Mouse (Mus musculus): Measurements from ENCODE around the gene Eif4g3. TPM values are rescaled to one million over a fixed set of nuclear protein-coding genes. Genes with fewer than 3 reads are reported as not detected.

Eif4g3 gene
- polyA plus RNA-seq, 1 experiment from 2014 or later = 25.1 TPM

DNA sequence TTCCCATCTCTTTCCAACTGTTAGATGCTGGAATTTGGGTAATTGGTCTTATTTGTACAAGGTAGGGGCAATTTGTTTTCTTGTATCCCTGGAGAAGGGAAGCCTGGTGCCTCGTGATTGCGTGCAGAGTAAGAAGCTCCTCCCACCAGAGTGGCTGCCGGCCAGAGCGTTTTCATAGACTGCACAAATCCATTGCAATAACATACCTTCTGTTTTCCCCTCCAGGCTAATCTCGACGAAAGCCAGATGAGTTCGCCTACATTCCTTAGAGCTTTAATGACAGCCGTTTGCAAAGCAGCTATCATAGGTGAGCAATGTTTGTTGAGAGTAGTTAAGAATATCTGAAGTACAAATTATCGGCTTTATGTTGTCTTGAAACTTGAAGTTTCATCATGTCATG lies 208.9 kb downstream of the Eif4g3 start:
- no peak overlapping the region for H3K4me2 ChIP-seq (replicated peaks)
- no peaks in the 10 kb centered on the region for H3K27me3 ChIP-seq (replicated peaks)
- no peaks in the 10 kb centered on the region for H3K9me3 ChIP-seq
- no peak overlapping the region for H3K27ac ChIP-seq
- 56% methylated on average over 9 of the region's 9 CpGs for WGBS
- no peak overlapping the region for H3K9ac ChIP-seq
- peaks cover 48% of the 10 kb centered on the region for H3K36me3 ChIP-seq
- H3K4me1 ChIP-seq (replicated peaks) = no peaks in the 10 kb centered on the region
- no peak overlapping the region for H3K4me3 ChIP-seq (replicated peaks)
- ATAC-seq = no peak

DNA sequence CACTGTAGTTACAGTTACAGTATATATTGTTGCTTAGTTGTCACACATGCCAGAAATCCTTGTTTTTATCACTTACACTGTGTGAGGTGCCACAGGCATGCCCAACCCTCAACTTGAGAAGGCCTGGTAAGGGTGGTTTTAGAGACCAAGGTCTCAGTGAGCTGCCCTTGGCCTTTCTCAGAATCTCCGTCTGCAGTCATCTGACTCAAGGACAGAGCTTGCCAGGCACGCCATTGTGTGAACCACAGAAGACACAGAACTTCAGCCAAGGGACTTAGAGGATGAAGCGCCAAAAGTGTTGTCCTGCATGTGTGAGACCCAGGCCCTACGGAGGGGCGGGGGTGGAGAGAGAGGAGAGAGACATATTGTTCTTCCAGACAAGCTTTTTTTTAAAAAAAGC lies 217.3 kb downstream of the Eif4g3 start:
- H3K4me1 ChIP-seq (replicated peaks) = no peaks in the 10 kb centered on the region
- no peak overlapping the region for H3K4me3 ChIP-seq (replicated peaks)
- H3K9me3 ChIP-seq = no peaks in the 10 kb centered on the region
- WGBS = 91% methylated on average over 5 of the region's 5 CpGs
- H3K27ac ChIP-seq = no peak overlapping the region
- no peak overlapping the region for H3K4me2 ChIP-seq (replicated peaks)
- H3K27me3 ChIP-seq (replicated peaks) = no peaks in the 10 kb centered on the region
- no peak overlapping the region for H3K9ac ChIP-seq
- peaks cover 17% of the 10 kb centered on the region for H3K36me3 ChIP-seq
- ATAC-seq = no peak

GRCm38 (mm10) chr4:138213861-138214260 lies 221.0 kb downstream of the Eif4g3 start:
- peaks cover 14% of the 10 kb centered on the region for H3K4me1 ChIP-seq (replicated peaks)
- ATAC-seq = no peak
- H3K36me3 ChIP-seq = peaks cover 7% of the 10 kb centered on the region
- no peak overlapping the region for H3K4me2 ChIP-seq (replicated peaks)
- no peak overlapping the region for H3K9ac ChIP-seq
- 71% methylated on average over 3 of the region's 3 CpGs for WGBS
- H3K9me3 ChIP-seq = no peaks in the 10 kb centered on the region
- H3K4me3 ChIP-seq (replicated peaks) = no peak overlapping the region
- H3K27ac ChIP-seq = no peak overlapping the region
- no peaks in the 10 kb centered on the region for H3K27me3 ChIP-seq (replicated peaks)

DNA sequence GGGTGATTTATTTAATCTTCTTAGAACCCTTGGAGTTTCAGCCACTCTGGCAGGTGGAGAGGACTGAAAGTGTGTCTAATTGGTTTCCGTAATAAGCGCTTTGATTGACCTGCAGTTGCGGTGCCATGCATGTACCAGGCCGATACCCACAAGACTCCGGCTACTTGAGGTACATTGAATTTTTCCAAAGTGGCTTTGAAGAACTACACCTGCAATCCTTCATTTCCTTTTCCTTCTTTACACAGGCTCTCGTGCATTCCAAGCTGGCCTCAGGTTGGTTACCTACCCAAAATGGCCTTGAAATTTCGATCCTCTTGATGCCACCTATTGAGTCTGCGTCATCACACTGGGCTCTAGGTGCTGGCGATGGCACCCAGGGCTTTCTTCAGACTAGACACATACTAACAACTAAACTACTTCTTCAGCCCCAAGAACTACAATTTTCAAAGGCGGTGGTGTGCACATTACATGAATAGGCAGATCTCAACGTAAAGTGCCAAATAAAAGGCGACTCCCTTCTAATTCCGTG lies 222.9 kb downstream of the Eif4g3 start:
- Histone ChIP-seq H3K4me3 (replicated peaks) (peak overlapping the region; percentile 95), H3K4me2 (replicated peaks) (peak overlapping the region; percentile 74), H3K9ac (peak overlapping the region; percentile 93), H3K27me3 (replicated peaks) (no peaks in the 10 kb centered on the region), H3K9me3 (no peaks in the 10 kb centered on the region), H3K27ac (peak overlapping the region; percentile 99), H3K36me3 (no peaks in the 10 kb centered on the region), H3K4me1 (replicated peaks) (peaks cover 24% of the 10 kb centered on the region)
- 42% methylated on average over 13 of the region's 13 CpGs for WGBS
- ATAC-seq = no peak

DNA sequence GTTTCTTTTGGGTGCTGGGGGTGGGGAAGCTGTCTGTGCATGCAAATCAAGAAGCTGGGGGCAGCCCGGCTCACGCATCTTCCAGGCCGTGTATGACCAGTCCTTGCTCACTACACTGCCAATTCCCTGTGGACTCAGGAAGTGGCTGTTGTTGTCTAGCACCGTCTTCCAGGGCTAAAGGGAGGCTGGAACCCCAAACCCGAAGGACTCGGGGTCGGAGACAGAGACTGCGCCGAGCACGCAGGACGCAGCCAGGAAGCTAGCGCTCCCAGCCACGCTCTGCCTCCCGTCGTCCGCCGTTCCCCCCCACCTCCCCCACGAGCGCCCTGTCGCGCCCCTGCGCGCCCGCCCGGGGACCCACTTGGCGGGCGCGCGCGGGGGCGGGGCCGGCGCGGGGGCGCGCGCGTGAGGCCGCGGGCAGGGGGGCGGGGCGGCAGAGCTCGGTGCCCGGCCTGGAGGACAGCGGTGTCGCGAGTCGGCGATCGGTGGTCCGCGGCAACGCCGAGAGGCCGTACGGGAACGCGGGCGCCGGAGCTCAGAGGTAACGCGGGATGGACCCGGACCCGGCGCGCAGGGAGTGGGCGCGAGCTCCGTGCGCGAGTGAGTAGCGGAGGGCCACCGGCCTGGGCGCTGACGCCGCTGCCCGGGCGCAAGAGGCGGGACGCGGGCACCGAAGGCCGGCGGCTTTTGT lies 223.5 kb downstream of the Eif4g3 start, which contains the start of gene Hp1bp3:
Hp1bp3 (plus strand) TSS at position 97 of the 691 bp plus-strand sequence.
- H3K4me1 ChIP-seq (replicated peaks) = peaks cover 24% of the 10 kb centered on the region
- H3K27me3 ChIP-seq (replicated peaks) = no peaks in the 10 kb centered on the region
- H3K9ac ChIP-seq = peak within 1 kb of the TSS; percentile 96
- peak within 1 kb of the TSS; percentile 95 for H3K4me3 ChIP-seq (replicated peaks)
- no peaks in the 10 kb centered on the region for H3K36me3 ChIP-seq
- H3K9me3 ChIP-seq = no peaks in the 10 kb centered on the region
- peak within 1 kb of the TSS; percentile 79 for H3K4me2 ChIP-seq (replicated peaks)
- H3K27ac ChIP-seq = peak within 1 kb of the TSS; percentile 99
- under 1% methylated on average over 84 of the region's 84 CpGs for WGBS
- peak; percentile 82 for ATAC-seq

- Histone ChIP-seq H3K4me3 (replicated peaks) (peak overlapping the region; percentile 95), H3K36me3 (no peaks in the 10 kb centered on the region; the same call in 1 of the 2 replicates), H3K9ac (peak overlapping the region; percentile 96), H3K27ac (peak overlapping the region; percentile 99), H3K4me1 (replicated peaks) (peaks cover 24% of the 10 kb centered on the region), H3K9me3 (no peaks in the 10 kb centered on the region), H3K27me3 (replicated peaks) (no peaks in the 10 kb centered on the region), H3K4me2 (replicated peaks) (peak overlapping the region; percentile 79)
- WGBS = under 1% methylated on average over 68 of the region's 68 CpGs
- ATAC-seq = peak; percentile 98
Measured at GRCm38 (mm10) chr4:138216891-138217392, 224.1 kb downstream of the Eif4g3 start.

GRCm38 (mm10) chr4:138217441-138217840 lies 224.6 kb downstream of the Eif4g3 start:
- Histone ChIP-seq H3K9ac (peak overlapping the region; percentile 96), H3K27me3 (replicated peaks) (no peaks in the 10 kb centered on the region), H3K4me1 (replicated peaks) (peaks cover 24% of the 10 kb centered on the region), H3K4me2 (replicated peaks) (peak overlapping the region; percentile 79), H3K27ac (peak overlapping the region; percentile 82), H3K36me3 (no peaks in the 10 kb centered on the region; the same call in 1 of the 2 replicates), H3K9me3 (no peaks in the 10 kb centered on the region), H3K4me3 (replicated peaks) (peak overlapping the region; percentile 95)
- WGBS = under 1% methylated on average over 36 of the region's 36 CpGs
- peak; percentile 21; the same call in 1 of the 2 replicates for ATAC-seq

- no peak overlapping the region for H3K27ac ChIP-seq
- ATAC-seq = no peak
- H3K9ac ChIP-seq = peak overlapping the region; percentile 96
- H3K4me3 ChIP-seq (replicated peaks) = peak overlapping the region; percentile 95
- no peaks in the 10 kb centered on the region for H3K27me3 ChIP-seq (replicated peaks)
- 73% methylated on average over 11 of the region's 11 CpGs for WGBS
- H3K4me2 ChIP-seq (replicated peaks) = peak overlapping the region; percentile 79
- H3K9me3 ChIP-seq = no peaks in the 10 kb centered on the region
- peaks cover 1% of the 10 kb centered on the region; the same call in 1 of the 2 replicates for H3K36me3 ChIP-seq
- H3K4me1 ChIP-seq (replicated peaks) = peaks cover 24% of the 10 kb centered on the region
Measured at GRCm38 (mm10) chr4:138217951-138218685, 225.3 kb downstream of the Eif4g3 start.

DNA sequence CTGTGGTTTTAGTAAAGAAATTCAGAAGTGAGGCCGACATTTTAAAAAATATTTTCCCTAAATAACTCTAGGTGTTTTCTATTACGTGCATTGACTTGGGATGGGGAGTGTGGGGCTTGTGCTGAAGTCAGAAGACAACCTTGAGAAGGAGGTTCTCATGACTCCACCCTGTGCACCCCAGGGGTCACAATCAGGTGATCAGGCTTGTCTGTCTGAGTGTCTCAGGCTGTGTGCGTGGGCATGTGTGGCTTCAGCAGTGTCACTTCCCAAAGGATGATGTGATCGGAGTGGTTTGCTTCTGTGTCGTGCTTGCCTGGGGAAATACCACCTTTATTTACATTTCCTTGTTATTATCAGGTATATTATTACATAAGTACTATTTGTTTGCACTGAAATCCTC lies 226.5 kb downstream of the Eif4g3 start:
- 78% methylated on average over 5 of the region's 5 CpGs for WGBS

DNA sequence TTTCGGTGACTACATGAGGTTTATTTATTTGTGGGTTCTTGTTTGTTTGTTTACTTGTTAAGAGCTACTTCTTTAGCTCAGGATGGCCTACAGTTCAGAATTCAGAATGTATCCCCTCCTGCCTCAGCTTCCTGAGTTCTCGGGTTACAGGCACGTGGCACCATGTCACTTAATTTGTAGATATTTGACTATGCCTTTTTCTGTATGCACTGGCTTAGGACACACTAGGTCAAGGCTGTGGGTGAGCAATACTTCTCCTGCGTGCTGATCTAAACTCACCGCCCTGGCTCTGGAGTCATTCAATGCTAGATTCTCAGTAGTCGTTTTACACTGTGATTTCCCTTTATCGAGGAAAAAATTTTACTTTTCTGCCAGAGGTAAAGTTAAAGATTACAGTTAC lies 227.9 kb downstream of the Eif4g3 start:
- no peak overlapping the region for H3K4me2 ChIP-seq (replicated peaks)
- WGBS = 73% methylated on average over 7 of the region's 7 CpGs
- peaks cover 18% of the 10 kb centered on the region for H3K36me3 ChIP-seq
- H3K27me3 ChIP-seq (replicated peaks) = no peaks in the 10 kb centered on the region
- H3K27ac ChIP-seq = no peak overlapping the region
- H3K9ac ChIP-seq = no peak overlapping the region
- no peaks in the 10 kb centered on the region for H3K9me3 ChIP-seq
- no peak for ATAC-seq
- H3K4me1 ChIP-seq (replicated peaks) = peaks cover 21% of the 10 kb centered on the region
- no peak overlapping the region for H3K4me3 ChIP-seq (replicated peaks)

More for the DNA sequence above, 226.5 kb downstream of the Eif4g3 start:
- ATAC-seq = no peak
- H3K9me3 ChIP-seq = no peaks in the 10 kb centered on the region
- H3K27me3 ChIP-seq (replicated peaks) = no peaks in the 10 kb centered on the region
- no peak overlapping the region for H3K4me3 ChIP-seq (replicated peaks)
- H3K4me1 ChIP-seq (replicated peaks) = peaks cover 24% of the 10 kb centered on the region
- H3K9ac ChIP-seq = no peak overlapping the region
- no peak overlapping the region for H3K27ac ChIP-seq
- H3K36me3 ChIP-seq = peaks cover 12% of the 10 kb centered on the region
- no peak overlapping the region for H3K4me2 ChIP-seq (replicated peaks)

DNA sequence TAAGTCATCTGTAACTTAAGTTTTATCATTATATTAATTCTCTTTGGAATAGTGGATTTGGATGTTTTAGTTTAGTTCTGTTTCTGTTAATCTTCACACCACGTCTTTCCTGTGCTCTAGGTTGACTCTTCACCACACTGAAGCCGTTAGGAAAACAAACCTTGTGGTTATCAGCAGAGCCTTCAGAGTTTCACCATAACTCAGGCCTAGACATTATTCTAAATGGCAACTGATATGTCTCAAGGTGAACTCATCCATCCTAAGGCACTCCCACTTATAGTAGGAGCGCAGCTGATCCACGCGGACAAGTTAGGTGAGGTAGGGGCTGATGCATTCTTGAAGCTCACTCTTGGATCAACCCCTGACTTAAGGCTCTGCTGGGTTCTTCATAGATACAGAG lies 228.6 kb downstream of the Eif4g3 start:
- no peaks in the 10 kb centered on the region for H3K27me3 ChIP-seq (replicated peaks)
- H3K4me3 ChIP-seq (replicated peaks) = no peak overlapping the region
- WGBS = 84% methylated on average over 5 of the region's 5 CpGs
- H3K36me3 ChIP-seq = peaks cover 22% of the 10 kb centered on the region
- no peak for ATAC-seq
- no peak overlapping the region for H3K4me2 ChIP-seq (replicated peaks)
- no peak overlapping the region for H3K9ac ChIP-seq
- H3K27ac ChIP-seq = no peak overlapping the region
- H3K4me1 ChIP-seq (replicated peaks) = peaks cover 18% of the 10 kb centered on the region
- no peaks in the 10 kb centered on the region for H3K9me3 ChIP-seq

- Histone ChIP-seq H3K27me3 (replicated peaks) (no peaks in the 10 kb centered on the region), H3K36me3 (peaks cover 27% of the 10 kb centered on the region)
- WGBS = 85% methylated on average over 5 of the region's 5 CpGs
Measured at GRCm38 (mm10) chr4:138222396-138222795, 229.6 kb downstream of the Eif4g3 start.

More at GRCm38 (mm10) chr4:138222396-138222795, 229.6 kb downstream of the Eif4g3 start:
- Histone ChIP-seq H3K4me2 (replicated peaks) (no peak overlapping the region), H3K4me1 (replicated peaks) (peaks cover 18% of the 10 kb centered on the region), H3K9ac (no peak overlapping the region), H3K4me3 (replicated peaks) (no peak overlapping the region), H3K9me3 (no peaks in the 10 kb centered on the region), H3K27ac (no peak overlapping the region)
- ATAC-seq = no peak
